Mouse (Mus musculus): ENCODE data around the gene Rlim. TPM values are rescaled to one million over a fixed set of nuclear protein-coding genes. Genes with fewer than 3 reads are reported as not detected.

Gene Rlim
- polyA plus RNA-seq (2015; fragmentation: Nextera tagmentation; extraction: Ambion mirVana) = 35.8 and 39.6 TPM in 2 replicates

- ATAC-seq (ENCODE audit: low FRiP score, low read depth) = peak; percentile 100
- no peaks in the 10 kb centered on the region for H3K9me3 ChIP-seq
- WGBS = 20% methylated on average over 27 of the region's 27 CpGs
- H3K27ac ChIP-seq = peak within 1 kb of the TSS; percentile 93
- peaks cover 23% of the 10 kb centered on the region for H3K27me3 ChIP-seq
- H3K4me2 ChIP-seq (replicated peaks) = peak within 1 kb of the TSS; percentile 61
- no peaks in the 10 kb centered on the region for H3K4me1 ChIP-seq
- H3K4me3 ChIP-seq = peak within 1 kb of the TSS; percentile 72
- peak within 1 kb of the TSS; percentile 85 for H3K9ac ChIP-seq
- peaks cover 10% of the 10 kb centered on the region for H3K36me3 ChIP-seq
These were observed at the start of gene Rlim for GRCm38 (mm10) chrX:103981169-103981689. Gene Rlim (minus strand): TSS chrX:103981284.

- no peaks in the 10 kb centered on the region for H3K9me3 ChIP-seq
- H3K4me3 ChIP-seq = no peak overlapping the region
- no peak overlapping the region for H3K4me2 ChIP-seq (replicated peaks)
- WGBS = 32% methylated on average over 1 of the region's 1 CpGs
- H3K4me1 ChIP-seq = no peaks in the 10 kb centered on the region
- peaks cover 13% of the 10 kb centered on the region; the same call in 1 of the 2 replicates for H3K27me3 ChIP-seq
- no peaks in the 10 kb centered on the region for H3K36me3 ChIP-seq
- H3K9ac ChIP-seq = no peak overlapping the region
- no peak overlapping the region for H3K27ac ChIP-seq
- ATAC-seq (ENCODE audit: low FRiP score, low read depth) = no peak
These were observed 36.1 kb upstream of the Rlim start for GRCm38 (mm10) chrX:104017196-104017595.

- H3K4me3 ChIP-seq = no peak overlapping the region
- H3K9me3 ChIP-seq = no peaks in the 10 kb centered on the region
- H3K27me3 ChIP-seq = peaks cover 13% of the 10 kb centered on the region; the same call in 1 of the 2 replicates
- ATAC-seq (ENCODE audit: low FRiP score, low read depth) = no peak
- H3K4me2 ChIP-seq (replicated peaks) = no peak overlapping the region
- no peak overlapping the region for H3K27ac ChIP-seq
- no peaks in the 10 kb centered on the region for H3K36me3 ChIP-seq
- no peaks in the 10 kb centered on the region for H3K4me1 ChIP-seq
- 88% methylated on average over 4 of the region's 4 CpGs for WGBS
- no peak overlapping the region for H3K9ac ChIP-seq
These were observed 34.0 kb upstream of the Rlim start for GRCm38 (mm10) chrX:104015048-104015447.

GRCm38 (mm10) chrX:104013318-104013811 lies 32.3 kb upstream of the Rlim start:
- Histone ChIP-seq H3K9me3 (peaks cover 3% of the 10 kb centered on the region; the same call in 1 of the 2 replicates), H3K4me2 (replicated peaks) (no peak overlapping the region), H3K36me3 (no peaks in the 10 kb centered on the region), H3K4me1 (no peaks in the 10 kb centered on the region), H3K27ac (no peak overlapping the region), H3K9ac (no peak overlapping the region), H3K4me3 (no peak overlapping the region), H3K27me3 (peaks cover 13% of the 10 kb centered on the region; the same call in 1 of the 2 replicates)
- no peak for ATAC-seq (ENCODE audit: low FRiP score, low read depth)
- 50% methylated on average over 4 of the region's 4 CpGs for WGBS

- no peak overlapping the region for H3K27ac ChIP-seq
- WGBS = 64% methylated on average over 3 of the region's 3 CpGs
- no peak for ATAC-seq (ENCODE audit: low FRiP score, low read depth)
- H3K36me3 ChIP-seq = no peaks in the 10 kb centered on the region
- H3K4me2 ChIP-seq (replicated peaks) = no peak overlapping the region
- H3K27me3 ChIP-seq = peaks cover 29% of the 10 kb centered on the region; the same call in 1 of the 2 replicates
- H3K4me1 ChIP-seq = no peaks in the 10 kb centered on the region
- H3K4me3 ChIP-seq = no peak overlapping the region
- H3K9me3 ChIP-seq = no peaks in the 10 kb centered on the region
- no peak overlapping the region for H3K9ac ChIP-seq
These were observed 13.7 kb upstream of the Rlim start for GRCm38 (mm10) chrX:103994741-103995140.

- Histone ChIP-seq H3K9ac (no peak overlapping the region), H3K4me3 (no peak overlapping the region), H3K27ac (no peak overlapping the region), H3K4me2 (replicated peaks) (no peak overlapping the region), H3K27me3 (peaks cover 31% of the 10 kb centered on the region; the same call in 1 of the 2 replicates), H3K36me3 (no peaks in the 10 kb centered on the region), H3K9me3 (no peaks in the 10 kb centered on the region), H3K4me1 (no peaks in the 10 kb centered on the region)
- 54% methylated on average over 6 of the region's 6 CpGs for WGBS
- ATAC-seq (ENCODE audit: low FRiP score, low read depth) = no peak
These were observed 12.8 kb upstream of the Rlim start for GRCm38 (mm10) chrX:103993864-103994263.

GRCm38 (mm10) chrX:103991702-103992101 lies 10.6 kb upstream of the Rlim start:
- Histone ChIP-seq H3K27me3 (peaks cover 29% of the 10 kb centered on the region; the same call in 1 of the 2 replicates), H3K4me3 (no peak overlapping the region), H3K9ac (no peak overlapping the region), H3K27ac (no peak overlapping the region), H3K9me3 (no peaks in the 10 kb centered on the region), H3K4me1 (0 out of 2 replicates have a peak, but pooled peaks cover 3% of the 10 kb centered on the region), H3K4me2 (replicated peaks) (no peak overlapping the region), H3K36me3 (no peaks in the 10 kb centered on the region)
- WGBS = 34% methylated on average over 10 of the region's 10 CpGs
- ATAC-seq (ENCODE audit: low FRiP score, low read depth) = no peak

GRCm38 (mm10) chrX:103990392-103990791 lies 9.3 kb upstream of the Rlim start:
- no peak overlapping the region for H3K9ac ChIP-seq
- H3K9me3 ChIP-seq = no peaks in the 10 kb centered on the region
- no peak overlapping the region for H3K4me2 ChIP-seq (replicated peaks)
- peaks cover 35% of the 10 kb centered on the region; the same call in 1 of the 2 replicates for H3K27me3 ChIP-seq
- ATAC-seq (ENCODE audit: low FRiP score, low read depth) = no peak
- 0 out of 2 replicates have a peak, but pooled peaks cover 3% of the 10 kb centered on the region for H3K4me1 ChIP-seq
- H3K4me3 ChIP-seq = no peak overlapping the region
- WGBS = 68% methylated on average over 2 of the region's 2 CpGs
- H3K27ac ChIP-seq = no peak overlapping the region
- H3K36me3 ChIP-seq = no peaks in the 10 kb centered on the region

- Histone ChIP-seq H3K27me3 (peaks cover 29% of the 10 kb centered on the region), H3K27ac (no peak overlapping the region)
These were observed 6.3 kb upstream of the Rlim start for GRCm38 (mm10) chrX:103987215-103987964.

GRCm38 (mm10) chrX:103986159-103986558 lies 5.1 kb upstream of the Rlim start:
- Histone ChIP-seq H3K4me1 (0 out of 2 replicates have a peak, but pooled peaks cover 3% of the 10 kb centered on the region), H3K9ac (no peak overlapping the region), H3K27me3 (peaks cover 29% of the 10 kb centered on the region), H3K9me3 (no peaks in the 10 kb centered on the region), H3K4me2 (replicated peaks) (no peak overlapping the region), H3K27ac (no peak overlapping the region), H3K4me3 (no peak overlapping the region), H3K36me3 (no peaks in the 10 kb centered on the region)
- WGBS = 22% methylated on average over 6 of the region's 6 CpGs
- no peak for ATAC-seq (ENCODE audit: low FRiP score, low read depth)

More at GRCm38 (mm10) chrX:103987215-103987964, 6.3 kb upstream of the Rlim start:
- Histone ChIP-seq H3K9ac (no peak overlapping the region), H3K9me3 (no peaks in the 10 kb centered on the region), H3K36me3 (no peaks in the 10 kb centered on the region), H3K4me2 (replicated peaks) (no peak overlapping the region), H3K4me3 (no peak overlapping the region), H3K4me1 (0 out of 2 replicates have a peak, but pooled peaks cover 3% of the 10 kb centered on the region)
- WGBS = 26% methylated on average over 12 of the region's 12 CpGs
- no peak for ATAC-seq (ENCODE audit: low FRiP score, low read depth)

- Histone ChIP-seq H3K4me1 (0 out of 2 replicates have a peak, but pooled peaks cover 3% of the 10 kb centered on the region), H3K4me2 (replicated peaks) (no peak overlapping the region), H3K27ac (no peak overlapping the region), H3K9ac (no peak overlapping the region), H3K36me3 (no peaks in the 10 kb centered on the region), H3K27me3 (peaks cover 38% of the 10 kb centered on the region), H3K9me3 (no peaks in the 10 kb centered on the region), H3K4me3 (no peak overlapping the region)
- 48% methylated on average over 5 of the region's 5 CpGs for WGBS
- no peak for ATAC-seq (ENCODE audit: low FRiP score, low read depth)
These were observed 3.9 kb upstream of the Rlim start for GRCm38 (mm10) chrX:103984992-103985391.

GRCm38 (mm10) chrX:103981806-103982205 lies 722 bp upstream of the Rlim start:
- Histone ChIP-seq H3K36me3 (peaks cover 10% of the 10 kb centered on the region), H3K27me3 (peaks cover 28% of the 10 kb centered on the region), H3K4me2 (replicated peaks) (peak overlapping the region; percentile 54), H3K9me3 (no peaks in the 10 kb centered on the region), H3K4me3 (peak overlapping the region; percentile 72), H3K4me1 (no peaks in the 10 kb centered on the region), H3K27ac (peak overlapping the region; percentile 83; the same call in 1 of the 2 replicates), H3K9ac (no peak overlapping the region)
- WGBS = 82% methylated on average over 10 of the region's 10 CpGs
- ATAC-seq (ENCODE audit: low FRiP score, low read depth) = no peak
